Mouse (Mus musculus): Measurements from ENCODE around the gene Macrod2.

Macrod2 gene

GRCm38 (mm10) chr2:140913679-140914412, 518.7 kb downstream of the Macrod2 start:
- DNase-seq = no peak

- peak in 1 of 2 experiments; percentile 15 for DNase-seq
Measured at GRCm38 (mm10) chr2:140926922-140927321, 531.8 kb downstream of the Macrod2 start.

DNA sequence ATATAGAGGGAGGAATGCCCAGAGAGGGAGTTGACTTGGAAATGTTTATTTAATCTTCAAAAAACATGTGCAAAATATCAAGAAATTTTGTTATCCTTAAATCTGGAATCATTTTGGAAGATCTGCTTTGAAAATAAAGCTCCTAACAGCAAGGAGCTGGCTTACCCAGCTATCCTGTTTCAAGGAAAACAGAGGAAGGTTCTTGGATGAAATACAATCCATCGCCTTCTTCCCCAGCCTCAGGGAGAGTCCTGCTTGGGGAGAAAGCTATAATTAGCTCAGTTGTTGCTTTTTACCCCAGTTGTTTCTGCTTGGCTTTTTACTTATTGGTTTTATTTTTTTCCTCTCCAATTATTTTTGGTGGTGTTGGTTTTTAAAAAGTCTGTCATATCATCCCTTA, 539.4 kb downstream of the Macrod2 start:
- DNase-seq = no peak

DNA sequence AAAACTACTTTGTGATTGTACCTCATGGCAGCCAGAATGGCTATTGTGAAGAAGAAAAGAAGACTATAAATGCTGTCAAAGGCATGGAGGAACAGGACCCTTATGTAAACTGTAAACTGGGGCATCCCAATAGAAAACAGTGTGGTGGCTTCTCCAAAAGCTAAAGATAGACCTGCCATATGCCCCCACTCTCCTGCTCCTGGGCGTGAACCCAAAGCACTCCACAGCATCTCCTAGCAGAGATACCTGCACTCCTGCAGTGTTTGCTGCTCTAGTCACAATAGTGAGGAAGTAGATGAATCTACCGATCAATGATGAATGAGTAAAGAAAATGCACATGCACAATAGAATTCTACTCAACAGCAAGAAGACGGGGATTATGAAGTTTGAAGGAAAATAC, 554.4 kb downstream of the Macrod2 start:
- DNase-seq = no peak

DNA sequence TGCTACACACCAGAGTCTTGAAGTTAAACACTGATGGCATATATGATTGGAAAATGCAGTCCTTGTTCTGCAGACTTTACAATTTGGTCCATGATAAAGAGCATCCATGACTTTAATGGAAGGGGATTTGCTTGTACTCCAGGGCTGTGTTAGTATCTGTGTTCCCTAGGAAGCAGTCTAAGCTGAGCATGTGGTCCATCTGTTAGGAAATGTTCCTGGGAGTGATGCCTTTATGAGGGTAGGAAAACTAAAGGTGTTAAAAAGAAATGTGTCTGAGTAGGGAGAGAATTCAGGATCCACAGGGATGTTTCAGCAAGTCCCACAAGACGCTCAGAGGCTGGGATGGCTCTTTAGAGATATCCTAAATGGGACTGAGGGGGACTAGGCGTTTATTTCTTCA, 564.1 kb downstream of the Macrod2 start:
- DNase-seq = no peak

GRCm38 (mm10) chr2:140970181-140970580, 575.1 kb downstream of the Macrod2 start:
- DNase-seq = no peak

DNA sequence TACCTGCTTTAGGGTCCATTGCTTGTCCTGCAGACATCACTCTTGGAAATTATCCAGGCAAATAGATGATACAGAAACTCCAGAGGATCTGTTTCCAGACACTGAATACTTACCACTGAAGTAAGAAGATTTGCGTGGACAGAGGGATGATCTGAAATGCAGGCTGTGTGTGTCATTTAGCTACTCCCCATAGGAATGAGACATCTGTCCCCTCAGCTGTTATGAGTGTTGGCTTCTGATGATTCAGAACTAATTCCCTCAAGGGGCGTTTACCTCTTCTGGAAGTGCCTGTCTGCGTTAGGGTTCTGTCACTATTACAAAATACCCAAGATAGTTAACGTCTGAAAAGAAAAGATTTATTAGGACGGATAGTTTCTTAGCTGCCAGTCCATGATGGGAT, 576.7 kb downstream of the Macrod2 start:
- DNase-seq = no peak

GRCm38 (mm10) chr2:140985670-140986372, 590.7 kb downstream of the Macrod2 start:
- DNase-seq = no peak

GRCm38 (mm10) chr2:141003846-141004245, 608.7 kb downstream of the Macrod2 start:
- no peak for DNase-seq

DNA sequence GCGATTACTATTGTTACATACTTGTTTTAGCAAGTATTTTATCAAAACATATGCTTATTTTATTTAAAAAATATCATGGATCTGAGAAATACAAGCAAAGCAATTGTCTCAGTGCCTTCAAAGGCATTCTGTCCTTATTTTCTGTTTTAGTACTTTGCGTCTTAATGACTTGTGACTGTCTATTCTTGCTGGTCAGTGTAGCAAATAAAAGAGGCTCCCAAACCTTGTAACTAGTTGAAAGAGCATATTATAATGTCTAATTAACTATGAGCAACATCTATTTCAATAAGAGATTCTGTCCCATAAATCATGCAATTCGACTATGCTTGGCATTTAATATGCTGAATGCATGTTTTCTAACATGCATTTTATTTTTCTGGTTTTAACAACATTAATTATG, 609.2 kb downstream of the Macrod2 start:
- no peak for DNase-seq

- DNase-seq = no peak
Measured at GRCm38 (mm10) chr2:141005616-141006015, 610.5 kb downstream of the Macrod2 start.

DNA sequence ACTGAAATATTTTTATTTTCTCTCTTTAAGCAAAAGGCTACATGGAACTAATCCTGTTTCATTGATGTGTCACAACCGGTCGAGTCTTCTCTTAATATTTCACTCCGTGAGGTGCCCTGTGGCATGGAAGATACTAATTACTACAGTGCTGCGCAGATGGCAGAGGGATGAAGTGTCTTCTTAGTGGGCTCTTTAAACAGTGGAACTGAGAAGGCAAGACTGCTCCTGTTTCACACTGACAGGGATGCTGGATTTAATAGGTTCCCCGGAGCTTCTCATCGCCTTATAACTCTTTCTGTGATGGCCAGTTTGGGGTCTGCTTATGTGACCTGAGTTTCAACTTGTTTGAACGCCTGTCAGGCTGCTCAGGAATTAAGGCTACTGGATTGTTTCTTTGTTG, 612.6 kb downstream of the Macrod2 start:
- no peak for DNase-seq

- DNase-seq = no peak
Measured at GRCm38 (mm10) chr2:141008458-141008857, 613.3 kb downstream of the Macrod2 start.

DNA sequence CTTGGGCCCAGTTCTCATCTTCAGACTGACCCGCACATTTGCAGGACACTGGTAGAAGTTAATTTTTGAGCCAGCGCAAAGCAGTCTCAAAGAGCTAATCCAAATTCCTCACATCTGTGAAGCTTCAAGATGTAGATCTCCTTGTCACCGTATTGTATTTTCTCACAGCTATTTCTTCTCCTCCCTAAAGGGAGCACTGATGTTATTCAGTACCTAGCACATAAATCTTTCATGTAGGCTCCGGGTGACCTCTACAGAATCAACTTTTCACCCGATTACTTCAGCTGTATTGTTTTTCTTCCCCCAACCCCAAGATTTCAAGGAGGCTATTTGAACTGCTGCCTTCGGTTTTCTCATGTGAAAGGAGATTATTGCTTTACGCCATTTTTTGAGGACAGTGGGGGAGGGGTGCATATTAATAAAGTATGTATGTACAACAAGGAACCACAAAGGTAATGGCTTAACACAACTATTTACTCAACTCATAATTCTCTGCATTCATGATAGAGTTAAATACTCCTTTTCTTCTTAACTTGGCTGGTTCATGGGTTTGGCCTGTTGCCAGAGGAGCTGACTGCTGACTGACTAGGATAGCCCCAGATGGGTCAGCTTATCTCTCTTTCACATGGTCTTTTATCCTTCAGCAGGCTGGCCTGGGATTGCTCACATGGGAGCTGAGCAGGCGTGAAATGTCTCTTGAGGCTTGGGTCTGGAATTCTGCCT, 618.5 kb downstream of the Macrod2 start:
- peak; percentile 3 to 32 for DNase-seq

DNA sequence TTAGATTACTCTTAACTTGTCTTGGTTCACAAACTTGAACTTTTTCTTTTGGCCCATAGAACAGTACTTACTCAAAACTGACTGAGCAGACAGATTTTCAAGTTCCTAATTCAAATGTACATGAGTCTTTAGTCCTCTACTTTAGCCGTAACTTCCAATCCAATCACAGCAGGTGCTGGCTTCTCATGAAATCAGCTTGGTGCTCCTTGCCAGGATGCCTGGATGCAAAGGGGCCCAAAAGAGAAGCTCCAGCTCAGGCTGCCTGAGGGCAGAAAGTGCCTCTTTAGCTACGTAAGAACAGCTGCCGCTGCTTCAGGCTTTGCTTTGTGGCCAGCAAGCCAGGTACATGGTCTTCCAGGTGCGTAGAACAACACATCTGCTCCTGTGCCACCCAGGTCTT, 627.9 kb downstream of the Macrod2 start:
- DNase-seq = no peak

- DNase-seq = no peak
Measured at GRCm38 (mm10) chr2:141023916-141024315, 628.8 kb downstream of the Macrod2 start.

- no peak for DNase-seq
Measured at GRCm38 (mm10) chr2:141024316-141025043, 629.4 kb downstream of the Macrod2 start.

DNA sequence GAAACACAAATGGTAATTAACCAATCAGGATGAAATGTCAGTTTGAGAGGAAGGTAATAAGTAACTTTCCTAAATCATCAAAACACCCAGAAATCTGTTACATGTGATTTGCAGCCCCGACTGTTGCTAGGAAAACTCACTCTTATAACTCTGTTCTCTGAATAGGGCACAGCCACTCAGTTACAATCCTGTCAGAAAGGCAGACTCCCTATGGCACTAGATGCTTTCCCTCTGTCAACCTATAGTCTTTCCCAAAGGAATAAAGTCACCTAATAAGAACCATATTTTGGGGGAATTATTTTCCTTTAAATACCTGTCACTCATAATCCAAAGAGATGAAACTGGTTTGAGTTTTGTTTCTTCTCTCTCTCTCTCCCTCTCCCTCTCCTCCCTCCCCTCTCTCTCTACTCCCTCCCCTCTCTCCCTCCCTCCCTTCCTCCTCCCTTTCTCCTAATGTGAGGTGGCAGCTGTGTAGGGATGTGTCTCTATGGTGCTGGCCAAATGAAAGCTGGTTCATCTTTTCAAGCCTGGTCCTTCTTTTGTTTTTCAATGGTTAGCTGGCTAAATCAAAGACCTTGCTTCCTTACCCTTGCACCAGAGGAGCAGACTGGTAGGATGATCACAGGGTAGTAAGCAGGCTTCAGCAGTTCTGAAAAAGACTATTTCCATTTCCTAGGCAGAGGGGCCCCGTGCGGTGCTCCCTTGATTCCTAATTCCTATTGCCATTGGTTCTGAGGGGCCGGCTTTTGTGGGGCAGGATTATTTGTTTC, 661.8 kb downstream of the Macrod2 start:
- no peak for DNase-seq

DNA sequence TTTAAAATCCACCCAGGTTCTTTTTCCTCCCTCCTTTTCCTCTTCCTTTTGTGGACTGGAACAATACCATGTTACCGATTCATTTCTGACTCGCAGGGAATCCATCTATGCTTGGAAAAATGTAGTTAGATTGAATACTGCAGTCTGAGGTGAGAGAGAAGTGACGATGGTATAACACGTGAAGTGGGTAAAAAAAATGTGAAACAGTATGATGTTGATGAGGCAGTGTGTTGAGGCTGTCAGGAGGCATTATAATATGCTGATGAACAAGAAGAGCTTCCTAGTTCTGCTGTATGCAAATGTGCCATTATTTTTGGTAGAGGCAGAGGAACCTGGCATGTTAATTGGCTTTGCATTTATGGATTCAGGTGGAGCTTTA, 662.3 kb downstream of the Macrod2 start:
- no peak for DNase-seq

- no peak for DNase-seq
Measured at GRCm38 (mm10) chr2:141073981-141074855, 679.1 kb downstream of the Macrod2 start.

GRCm38 (mm10) chr2:141078221-141078620, 683.1 kb downstream of the Macrod2 start:
- DNase-seq = no peak
